Mouse (Mus musculus) lung, embryonic 16.5 days (tissue): ENCODE measurements at regions not wholly inside any gene's neighbourhood (a gene's known extent, or its start where the extent isn't known, plus 50 kb on each side); places are given as distances from the start of the nearest gene placed in this dataset.

ENCODE experiments used
- ATAC-seq: fragments of 200-750 bp; cut with Nextera tagmentation; 2 replicates; pipeline ENCODE4 v1.8.0; 2017; ENCODE audit warnings: low read depth, mild to moderate bottlenecking, moderate library complexity
- H3K27ac ChIP-seq: fragments of 300-500 bp; sonication (generic); 2 replicates; pipeline ENCODE4 v1.5.1; 2014; ENCODE audit warnings: mild to moderate bottlenecking, control low read depth, low read length
- H3K27me3 ChIP-seq: fragments of 300-500 bp; sonication (generic); 2 replicates; pipeline ENCODE4 v1.6.1; 2014; ENCODE audit warnings: low read depth, low read length, mixed read lengths; ENCODE audit not compliant: control insufficient read depth, insufficient read depth
- H3K36me3 ChIP-seq: fragments of 300-500 bp; sonication (generic); 2 replicates; pipeline ENCODE4 v1.6.1; 2014; ENCODE audit warnings: low read length; ENCODE audit not compliant: control insufficient read depth, insufficient read depth
- H3K4me1 ChIP-seq: fragments of 300-500 bp; sonication (generic); replicated peaks from 2 replicates; pipeline ENCODE4 v1.6.1; 2014; ENCODE audit warnings: low read length, mixed read lengths; ENCODE audit not compliant: control insufficient read depth, insufficient read depth
- H3K4me2 ChIP-seq: fragments of 300-500 bp; sonication (generic); 2 replicates; pipeline ENCODE4 v1.6.1; 2014; ENCODE audit warnings: low read depth, low read length, control low read depth
- H3K4me3 ChIP-seq: fragments of 300-500 bp; sonication (generic); 2 replicates; pipeline ENCODE4 v1.5.1; 2014; ENCODE audit warnings: mild to moderate bottlenecking, low read length, control low read depth
- H3K9ac ChIP-seq: fragments of 300-500 bp; sonication (generic); 2 replicates; pipeline ENCODE4 v1.6.1; 2014; ENCODE audit warnings: low read length, control low read depth
- H3K9me3 ChIP-seq: fragments of 300-500 bp; sonication (generic); 2 replicates; pipeline ENCODE4 v1.6.1; 2016; ENCODE audit warnings: low read length; ENCODE audit not compliant: control insufficient read depth
- WGBS: fragments of 180-500 bp; shearing (Covaris S2); extraction: QIAGEN DNeasy Blood & Tissue Kit; methylation state at CpG from one replicate; pipeline ENCODE4 v1.1.7; 2014; 5-methylcytosine and 5-hydroxymethylcytosine counted together

- H3K4me3 ChIP-seq = no peak overlapping the region
- 51% methylated on average over 6 of the region's 6 CpGs for whole genome bisulfite sequencing
- no peaks in the 10 kb centered on the region for H3K9me3 ChIP-seq
- no peak overlapping the region for H3K4me2 ChIP-seq
- H3K9ac ChIP-seq = no peak overlapping the region
- H3K4me1 ChIP-seq = no peaks in the 10 kb centered on the region; the same call in 1 of the 2 replicates
- H3K36me3 ChIP-seq = no peaks in the 10 kb centered on the region
- no peaks in the 10 kb centered on the region for H3K27me3 ChIP-seq
- no peak for ATAC-seq
- H3K27ac ChIP-seq = no peak overlapping the region
Measured at GRCm38 (mm10) chr8:103998143-103998542, 103.3 kb upstream of the Cdh5 start.

- H3K4me2 ChIP-seq = no peak overlapping the region
- H3K36me3 ChIP-seq = no peaks in the 10 kb centered on the region
- 69% methylated on average over 2 of the region's 2 CpGs for WGBS
- no peaks in the 10 kb centered on the region for H3K9me3 ChIP-seq
- no peak overlapping the region for H3K9ac ChIP-seq
- H3K4me3 ChIP-seq = no peak overlapping the region
- H3K4me1 ChIP-seq = 0 out of 2 replicates have a peak, but pooled peaks cover 4% of the 10 kb centered on the region
- no peak for ATAC-seq
- no peak overlapping the region for H3K27ac ChIP-seq
- H3K27me3 ChIP-seq = no peaks in the 10 kb centered on the region
Measured at GRCm38 (mm10) chr8:104007209-104007608, 94.2 kb upstream of the Cdh5 start.

- Histone ChIP-seq H3K27ac (peak overlapping the region; percentile 14; the same call in 1 of the 2 replicates), H3K4me1 (0 out of 2 replicates have a peak, but pooled peaks cover 4% of the 10 kb centered on the region), H3K9me3 (no peaks in the 10 kb centered on the region), H3K27me3 (no peaks in the 10 kb centered on the region), H3K4me3 (no peak overlapping the region), H3K36me3 (no peaks in the 10 kb centered on the region), H3K9ac (no peak overlapping the region), H3K4me2 (no peak overlapping the region)
- peak; percentile 57; the same call in 1 of the 2 replicates for ATAC-seq
- 53% methylated on average over 5 of the region's 5 CpGs for WGBS
Measured at GRCm38 (mm10) chr8:104008756-104009155, 92.7 kb upstream of the Cdh5 start.

- peak overlapping the region; percentile 14; the same call in 1 of the 2 replicates for H3K27ac ChIP-seq
- peak; percentile 26; the same call in 1 of the 2 replicates for ATAC-seq
- no peak overlapping the region for H3K9ac ChIP-seq
- H3K27me3 ChIP-seq = no peaks in the 10 kb centered on the region
- H3K9me3 ChIP-seq = no peaks in the 10 kb centered on the region
- 82% methylated on average over 6 of the region's 6 CpGs for WGBS
- H3K4me2 ChIP-seq = no peak overlapping the region
- no peaks in the 10 kb centered on the region for H3K36me3 ChIP-seq
- no peak overlapping the region for H3K4me3 ChIP-seq
- H3K4me1 ChIP-seq = 0 out of 2 replicates have a peak, but pooled peaks cover 4% of the 10 kb centered on the region
Measured at GRCm38 (mm10) chr8:104009306-104009705, 92.1 kb upstream of the Cdh5 start.

DNA sequence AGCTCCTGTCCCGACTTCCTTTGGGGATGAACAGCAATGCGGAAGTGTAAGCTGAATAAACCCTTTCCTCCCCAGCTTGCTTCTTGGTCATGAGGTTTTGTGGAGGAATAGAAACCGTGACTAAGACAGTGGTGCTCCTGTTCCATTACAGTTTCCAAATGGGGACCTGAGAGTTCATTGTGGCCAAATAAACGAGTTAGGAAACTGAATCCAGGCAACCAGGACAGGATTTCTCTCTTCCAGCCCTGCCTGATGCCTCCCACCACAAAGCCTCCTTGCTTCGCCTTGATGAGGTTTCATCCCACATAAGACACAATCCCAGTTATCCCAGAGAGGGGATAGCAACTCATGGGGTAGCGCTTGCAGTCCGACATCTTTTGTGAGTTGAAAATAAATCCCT lies 79.2 kb upstream of the Cdh5 start:
- ATAC-seq = no peak
- WGBS = 68% methylated on average over 7 of the region's 7 CpGs

DNA sequence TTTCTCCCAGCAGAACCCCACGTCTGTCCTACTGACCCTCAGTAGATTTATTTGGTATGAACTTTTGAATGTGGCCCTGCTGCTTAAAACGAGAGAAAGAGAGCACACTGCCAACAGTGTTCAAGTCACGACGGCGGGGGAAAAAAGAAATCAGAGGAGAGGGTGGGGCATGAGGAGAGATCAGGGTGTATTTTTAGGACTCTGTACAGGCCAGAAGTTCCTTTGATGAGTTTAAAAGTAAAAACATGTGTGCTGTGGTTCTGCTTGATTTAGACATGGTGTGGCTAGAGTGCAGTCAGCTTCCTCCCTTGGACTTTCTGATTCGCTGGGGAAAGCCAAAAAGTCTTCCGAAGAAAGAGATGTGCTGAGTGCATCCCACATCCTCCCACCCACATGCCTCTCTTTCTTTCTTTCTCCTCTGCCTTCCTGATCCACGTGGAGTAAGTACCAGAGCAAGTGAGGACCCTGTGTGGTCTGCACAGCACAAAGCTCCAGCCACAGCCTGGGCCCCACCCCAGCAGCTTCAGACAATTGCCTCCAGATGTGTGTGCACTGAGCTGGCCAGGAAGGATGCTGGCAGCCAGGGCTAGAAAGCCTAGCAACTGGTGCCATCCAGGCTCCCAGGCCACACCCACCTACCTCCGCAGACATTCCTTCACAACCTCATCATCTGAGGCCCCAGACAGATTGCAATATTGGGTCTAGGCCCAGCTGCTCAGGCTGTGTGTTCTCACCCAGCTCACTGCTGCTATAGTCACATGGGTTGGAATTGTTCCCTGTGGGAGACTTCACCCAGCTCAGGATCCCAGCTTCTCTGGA lies 78.5 kb upstream of the Cdh5 start:
- H3K9ac ChIP-seq = no peak overlapping the region
- H3K9me3 ChIP-seq = no peaks in the 10 kb centered on the region
- H3K36me3 ChIP-seq = no peaks in the 10 kb centered on the region
- H3K27ac ChIP-seq = peak overlapping the region; percentile 77
- peak; percentile 84 for ATAC-seq
- H3K4me2 ChIP-seq = no peak overlapping the region
- H3K27me3 ChIP-seq = no peaks in the 10 kb centered on the region
- H3K4me3 ChIP-seq = no peak overlapping the region
- WGBS = 33% methylated on average over 9 of the region's 9 CpGs
- peaks cover 5% of the 10 kb centered on the region; the same call in 1 of the 2 replicates for H3K4me1 ChIP-seq

More for the DNA sequence above, 79.2 kb upstream of the Cdh5 start:
- Histone ChIP-seq H3K9ac (no peak overlapping the region), H3K4me3 (no peak overlapping the region), H3K4me1 (peaks cover 5% of the 10 kb centered on the region; the same call in 1 of the 2 replicates), H3K27me3 (no peaks in the 10 kb centered on the region), H3K9me3 (no peaks in the 10 kb centered on the region), H3K36me3 (no peaks in the 10 kb centered on the region), H3K4me2 (no peak overlapping the region), H3K27ac (peak overlapping the region; percentile 77)

GRCm38 (mm10) chr8:104027161-104027821 lies 74.1 kb upstream of the Cdh5 start:
- no peak overlapping the region for H3K9ac ChIP-seq
- WGBS = 70% methylated on average over 11 of the region's 11 CpGs
- H3K27me3 ChIP-seq = no peaks in the 10 kb centered on the region
- no peak overlapping the region for H3K4me3 ChIP-seq
- H3K4me2 ChIP-seq = no peak overlapping the region
- no peak overlapping the region for H3K27ac ChIP-seq
- ATAC-seq = no peak
- peaks cover 8% of the 10 kb centered on the region; the same call in 1 of the 2 replicates for H3K9me3 ChIP-seq
- no peaks in the 10 kb centered on the region for H3K36me3 ChIP-seq
- peaks cover 9% of the 10 kb centered on the region; the same call in 1 of the 2 replicates for H3K4me1 ChIP-seq

DNA sequence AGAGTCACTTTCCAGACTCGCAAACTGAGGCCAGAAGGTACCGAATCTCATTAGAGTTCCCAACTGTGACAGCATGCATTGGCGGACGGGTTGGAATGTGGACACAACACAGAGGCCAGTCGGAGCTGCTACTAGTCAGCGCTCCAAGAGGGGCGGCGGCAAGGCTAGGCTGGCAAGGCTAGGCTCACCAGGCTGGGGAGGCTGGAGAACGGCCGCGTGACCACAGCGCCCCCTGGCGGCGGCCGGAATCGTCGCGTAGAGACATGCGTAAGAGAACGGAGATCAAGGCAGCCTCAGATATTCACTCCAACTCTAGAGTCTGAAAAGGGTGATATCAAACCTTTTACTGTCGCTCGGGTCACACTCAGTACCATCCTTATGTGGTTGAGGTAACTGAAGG lies 72.8 kb upstream of the Cdh5 start:
- Histone ChIP-seq H3K27ac (peak overlapping the region; percentile 64), H3K9ac (0 out of 2 replicates have a peak overlapping the region, but pooled peaks have one; percentile 13)
- peak; percentile 95 for ATAC-seq

DNA sequence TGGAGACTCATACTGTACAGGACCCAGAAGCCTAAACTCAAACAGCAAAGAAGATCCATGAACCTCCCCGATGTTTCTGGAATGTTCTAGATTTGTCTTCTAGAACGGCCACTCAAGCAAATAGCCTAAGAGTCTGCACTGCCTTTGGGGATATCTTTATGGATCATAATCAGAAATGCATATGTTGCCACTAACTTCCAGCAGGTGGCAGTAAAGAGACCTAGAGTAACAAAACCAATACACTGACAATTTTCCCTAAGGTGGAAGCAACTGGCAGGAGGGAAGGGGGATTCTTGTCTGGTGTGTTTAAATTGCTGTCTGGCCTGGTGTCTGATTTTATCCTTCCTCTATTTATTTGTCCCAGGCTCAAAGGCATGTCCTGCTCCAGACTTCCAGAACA lies 69.2 kb upstream of the Cdh5 start:
- peaks cover 8% of the 10 kb centered on the region; the same call in 1 of the 2 replicates for H3K9me3 ChIP-seq
- H3K9ac ChIP-seq = no peak overlapping the region
- H3K27ac ChIP-seq = no peak overlapping the region
- H3K36me3 ChIP-seq = no peaks in the 10 kb centered on the region
- no peaks in the 10 kb centered on the region for H3K27me3 ChIP-seq
- peaks cover 6% of the 10 kb centered on the region; the same call in 1 of the 2 replicates for H3K4me1 ChIP-seq
- H3K4me3 ChIP-seq = no peak overlapping the region
- H3K4me2 ChIP-seq = no peak overlapping the region
- no peak for ATAC-seq
- 91% methylated on average over 2 of the region's 2 CpGs for WGBS

More for the DNA sequence above, 72.8 kb upstream of the Cdh5 start:
- Histone ChIP-seq H3K36me3 (no peaks in the 10 kb centered on the region), H3K9me3 (peaks cover 8% of the 10 kb centered on the region; the same call in 1 of the 2 replicates), H3K27me3 (no peaks in the 10 kb centered on the region), H3K4me1 (peaks cover 4% of the 10 kb centered on the region; the same call in 1 of the 2 replicates), H3K4me2 (peak overlapping the region; percentile 41), H3K4me3 (no peak overlapping the region)
- WGBS = 2% methylated on average over 22 of the region's 22 CpGs
